Comparison of ENCODE assay signal across 8 mouse cellular contexts in the genomic region with DNA sequence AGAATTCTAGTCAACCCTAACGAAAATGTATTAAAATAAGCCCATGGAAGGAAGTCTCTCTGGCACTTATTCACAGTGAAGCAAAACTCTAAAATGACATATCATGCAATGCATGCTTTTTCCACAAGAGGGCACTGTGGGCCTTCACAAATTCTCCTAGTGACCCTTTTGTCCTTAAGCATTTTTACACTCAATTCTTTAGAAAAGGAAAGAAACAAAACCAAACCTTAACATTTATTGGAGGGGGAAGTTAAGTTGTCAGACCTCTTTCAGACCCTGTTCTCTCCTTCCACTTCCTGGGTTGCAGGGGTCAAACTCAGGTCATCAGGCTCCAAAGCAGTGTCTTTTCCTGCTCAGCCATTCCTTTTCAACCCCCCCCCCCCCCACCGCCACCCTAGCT. TPM values are rescaled to one million over a fixed set of nuclear protein-coding genes. Genes with fewer than 3 reads are reported as not detected.
A peak's percentile ranks its signal among the peaks of the same experiment; 100 is the strongest.
DNase-seq lines count a peak whose midpoint lies in the region; ATAC-seq and TF ChIP-seq lines count a peak whose summit lies in the region.
"Not testable (repeated sequence)": the region's sequence is repeated elsewhere in the genome, so short reads cannot be mapped to it uniquely, and the experiment has no call there.

No protein-coding gene starts in this region.

- not testable (repeated sequence) for H3K27me3 ChIP-seq in E14TG2a.4 (ENCODE audit: insufficient read depth, low read length); forebrain, embryonic 14.5 days (replicated peaks; ENCODE audit: control insufficient read depth, insufficient read depth, low read length); hindbrain, embryonic 11.5 days (ENCODE audit: control insufficient read depth, insufficient read depth, low read length); liver, embryonic 14.5 days (ENCODE audit: control insufficient read depth, insufficient read depth, low read length)

- not testable (repeated sequence) for H3K4me3 ChIP-seq in E14TG2a.4 (replicated peaks; ENCODE audit: low read length); forebrain, embryonic 14.5 days (ENCODE audit: low read depth, low read length); hindbrain, embryonic 11.5 days (ENCODE audit: low read depth, low read length); liver, embryonic 14.5 days (ENCODE audit: insufficient read depth in 1 of 2, low read depth in 2 of 2, low read length in 2 of 2)

- H3K9ac ChIP-seq in forebrain, embryonic 14.5 days (ENCODE audit: low read length); hindbrain, embryonic 11.5 days (ENCODE audit: low read depth, low read length); liver, embryonic 14.5 days (replicated peaks): not testable (repeated sequence)

- H3K4me1 ChIP-seq in E14TG2a.4 (replicated peaks; ENCODE audit: low read depth, low read length); forebrain, embryonic 14.5 days (ENCODE audit: control insufficient read depth, insufficient read depth, low read length); hindbrain, embryonic 11.5 days (replicated peaks; ENCODE audit: control insufficient read depth, insufficient read depth, low read length); liver, embryonic 14.5 days (replicated peaks; ENCODE audit: control insufficient read depth in 2 of 2, insufficient read depth in 2 of 2, low read length in 1 of 2): not testable (repeated sequence)

- DNase-seq in brain, embryonic 14.5 days (ENCODE audit: low read depth) = peak; percentile 39
- peak; percentile 47 for DNase-seq in forebrain, embryonic 14.5 days (ENCODE audit: low spot score)
- peak; percentile 21 for DNase-seq in hindbrain, embryonic 11.5 days (ENCODE audit: low spot score)
- DNase-seq in kidney, postnatal 14 days = peak; percentile 57
- not testable (repeated sequence) for DNase-seq in liver, embryonic 14.5 days (ENCODE audit: low read depth in 3 of 3, low spot score in 3 of 3)
- peak; percentile 31 to 34 for DNase-seq in natural killer cell, adult 2 months (ENCODE audit: low spot score in 2 of 2)
- DNase-seq in telencephalon, adult 2 months (ENCODE audit: low read depth, low spot score) = peak; percentile 0

- not testable (repeated sequence) for TF ChIP-seq POLR2A in brain, embryonic 14.5 days (IDR thresholded peaks at IDR 0.05; ENCODE audit: borderline replicate concordance, extremely low read depth, insufficient read depth, insufficient read length, poor library complexity, severe bottlenecking)

- not testable (repeated sequence) for H3K4me2 ChIP-seq in forebrain, embryonic 14.5 days (ENCODE audit: low read length); hindbrain, embryonic 11.5 days (replicated peaks; ENCODE audit: low read depth, low read length); liver, embryonic 14.5 days (ENCODE audit: low read depth)

- not testable (repeated sequence) for H3K27ac ChIP-seq in forebrain, embryonic 14.5 days (ENCODE audit: low read depth, low read length); hindbrain, embryonic 11.5 days (ENCODE audit: low read depth, low read length); liver, embryonic 14.5 days

- not testable (repeated sequence) for H3K36me3 ChIP-seq in E14TG2a.4 (ENCODE audit: insufficient read depth, low read length); forebrain, embryonic 14.5 days (ENCODE audit: control insufficient read depth, insufficient read depth, low read length); hindbrain, embryonic 11.5 days (ENCODE audit: control insufficient read depth, insufficient read depth, low read length); liver, embryonic 14.5 days (replicated peaks; ENCODE audit: control insufficient read depth, insufficient read depth, low read depth)

- not testable (repeated sequence) for H3K9me3 ChIP-seq in E14TG2a.4 (ENCODE audit: low read length); forebrain, embryonic 14.5 days (replicated peaks; ENCODE audit: control insufficient read depth, low read length); hindbrain, embryonic 11.5 days (ENCODE audit: control insufficient read depth, low read length); liver, embryonic 14.5 days (ENCODE audit: control insufficient read depth, low read length)

- peak; percentile 46 for TF ChIP-seq CTCF in E14TG2a.4 (conservative IDR thresholded peaks at IDR 0.05; ENCODE audit: low read length)
- TF ChIP-seq CTCF in brain, embryonic 14.5 days (IDR thresholded peaks at IDR 0.05; ENCODE audit: borderline replicate concordance, extremely low read depth, insufficient read depth, insufficient read length) = peak; percentile 36; the same call in 1 of the 2 replicates
- peak; percentile 48 for TF ChIP-seq CTCF in liver, embryonic 14.5 days (IDR thresholded peaks at IDR 0.05; ENCODE audit: low read depth)

- TF ChIP-seq EP300 in liver, embryonic 14.5 days (IDR thresholded peaks at IDR 0.05; ENCODE audit: low read depth) = not testable (repeated sequence)

- ATAC-seq in forebrain, embryonic 14.5 days = peak; percentile 40
- ATAC-seq in hindbrain, embryonic 11.5 days (ENCODE audit: low FRiP score); liver, embryonic 14.5 days (ENCODE audit: insufficient read depth): not testable (repeated sequence)

- WGBS in forebrain, embryonic 14.5 days = 5% methylated on average over 1 of the region's 2 CpGs
- 10% methylated on average over 2 of the region's 2 CpGs for WGBS in hindbrain, embryonic 11.5 days
- WGBS in liver, embryonic 14.5 days (ENCODE audit: insufficient replicate concordance) = 14% methylated on average over 2 of the region's 2 CpGs

RNA-seq across cellular contexts. Expression of a gene that starts 40.7 kb away (rescaled TPM):
- 13.1 and 15.7 TPM in 2 replicates for polyA plus RNA-seq in brain, embryonic 14.5 days (2012; rRNA removed)
- polyA plus RNA-seq in forebrain, embryonic 14.5 days (2014; fragmentation: Nextera tagmentation; extraction: Ambion mirVana) = 10.2 and 14.7 TPM in 2 replicates
- polyA plus RNA-seq in hindbrain, embryonic 11.5 days (2014; fragmentation: Nextera tagmentation; extraction: Ambion mirVana) = 15.9 and 18.2 TPM in 2 replicates
- polyA plus RNA-seq in liver, embryonic 14.5 days (2012; rRNA removed) = 2.9 and 3.7 TPM in 2 replicates
- polyA plus RNA-seq in liver, embryonic 14.5 days (2014; fragmentation: Nextera tagmentation; extraction: Ambion mirVana) = 6.2 and 6.5 TPM in 2 replicates
